Mouse (Mus musculus) T-helper 17 cell (primary cell): Measurements from ENCODE around the gene Ccl6.

Experiments used
- in situ Hi-C, 2 experiments: fragments of 300-600 bp; cut with MboI, MseI; formaldehyde crosslinking; loops; 1 replicate in 1 of 2; 2 replicates in 1 of 2; pipeline ENCODE4 v1.15.1; 2025; ENCODE audit warnings: high pct_unique_total_duplicates in 2 of 2

Gene Ccl6

DNA sequence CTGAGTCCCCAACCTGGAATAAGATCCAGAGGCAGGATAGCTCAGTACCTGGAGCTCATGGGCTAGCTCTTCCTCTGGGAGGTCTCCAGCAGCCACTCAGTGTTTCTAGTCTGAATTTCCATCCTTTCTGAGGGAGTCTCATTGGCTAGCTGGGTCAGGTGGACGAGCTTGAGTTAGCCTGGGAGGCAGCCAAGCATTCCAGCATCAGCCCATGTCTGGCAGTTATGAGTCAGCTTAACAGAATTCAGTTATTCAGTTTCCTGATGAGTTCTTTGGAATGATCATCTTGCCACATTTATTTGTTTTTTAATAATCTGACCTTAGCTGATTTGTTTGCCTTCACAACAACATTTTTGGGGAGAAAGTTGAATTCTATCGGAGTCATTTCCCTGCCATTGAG, 29.1 kb downstream of the Ccl6 start:
- in situ Hi-C loops: loop anchor here in 1 of 2 experiments (10.0 kb wide), 1 partner anchor 181 kb away; the partner anchor contains the start of gene Wfdc21

DNA sequence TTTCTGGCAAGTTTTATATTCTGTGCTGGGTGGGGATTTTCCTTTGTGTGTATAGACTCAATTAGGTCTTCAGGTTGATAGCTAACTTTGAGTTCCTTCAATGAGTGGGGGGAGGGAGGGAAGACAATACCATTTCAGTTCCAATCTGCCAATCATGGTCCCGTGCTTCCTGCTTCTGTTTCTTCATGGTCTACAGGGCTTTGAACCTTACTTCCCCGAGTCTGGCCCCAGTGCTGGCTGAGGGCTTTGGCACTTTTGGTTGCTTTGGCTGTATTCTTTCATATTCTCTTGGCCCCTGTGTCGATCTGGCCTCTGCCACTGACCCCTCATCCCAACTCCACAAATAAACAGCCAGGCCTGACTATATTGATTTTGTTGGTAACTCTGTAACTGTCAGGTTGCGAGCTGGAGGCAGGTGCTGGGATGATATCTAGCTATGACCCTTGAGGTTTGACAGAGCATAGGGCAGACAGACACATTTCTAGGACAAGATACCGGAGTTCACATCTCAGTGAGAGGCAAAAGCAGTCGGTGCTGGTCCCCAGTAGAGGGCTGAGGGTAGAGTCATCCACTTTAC, 30.5 kb downstream of the Ccl6 start:
- in situ Hi-C loops: loop anchor here in 1 of 2 experiments (10.0 kb wide), 1 partner anchor 182 kb away; the partner anchor contains the start of gene Wfdc21

DNA sequence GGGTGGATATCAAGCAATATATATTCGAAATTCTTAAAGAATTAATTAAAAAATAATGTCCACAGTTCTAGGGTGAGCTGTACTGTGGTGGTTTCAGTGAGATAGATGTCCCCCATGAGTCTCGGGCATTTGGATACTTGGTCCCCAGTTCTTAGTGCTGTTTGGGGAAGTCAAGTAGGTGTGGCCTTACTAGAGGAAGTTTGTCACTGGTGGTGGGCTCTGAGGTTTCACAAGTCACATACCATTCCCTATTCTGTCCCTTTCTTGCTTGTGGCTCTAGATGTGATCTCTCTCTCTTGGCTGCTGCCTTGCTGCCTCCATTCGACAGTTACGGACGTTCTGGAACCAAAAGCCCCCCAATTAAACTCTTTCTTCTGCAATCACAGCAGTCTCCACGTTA, 32.5 kb downstream of the Ccl6 start:
- in situ Hi-C loops: loop anchor here in 1 of 2 experiments (10.0 kb wide), 1 partner anchor 184 kb away; the partner anchor contains the start of gene Wfdc21

DNA sequence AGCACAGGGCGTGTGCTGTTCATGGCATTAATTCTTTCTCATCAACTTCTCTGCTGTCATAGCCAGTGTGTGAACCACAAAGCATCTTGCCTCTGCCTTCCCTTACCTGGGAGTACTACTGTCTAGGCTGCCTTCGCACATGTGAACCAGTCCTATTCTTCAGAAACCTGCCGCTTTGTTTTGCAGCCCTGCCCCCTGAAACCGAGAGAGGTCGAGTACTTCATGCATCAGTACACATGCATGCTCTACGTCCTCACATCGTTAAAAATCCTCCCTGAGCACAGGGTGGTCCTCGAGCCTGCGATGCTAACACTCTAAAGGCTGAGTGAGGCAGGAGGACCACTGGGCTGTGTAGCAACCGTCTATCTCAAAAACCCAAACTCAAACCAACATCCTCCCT, 35.8 kb downstream of the Ccl6 start:
- in situ Hi-C loops: no loop called here

DNA sequence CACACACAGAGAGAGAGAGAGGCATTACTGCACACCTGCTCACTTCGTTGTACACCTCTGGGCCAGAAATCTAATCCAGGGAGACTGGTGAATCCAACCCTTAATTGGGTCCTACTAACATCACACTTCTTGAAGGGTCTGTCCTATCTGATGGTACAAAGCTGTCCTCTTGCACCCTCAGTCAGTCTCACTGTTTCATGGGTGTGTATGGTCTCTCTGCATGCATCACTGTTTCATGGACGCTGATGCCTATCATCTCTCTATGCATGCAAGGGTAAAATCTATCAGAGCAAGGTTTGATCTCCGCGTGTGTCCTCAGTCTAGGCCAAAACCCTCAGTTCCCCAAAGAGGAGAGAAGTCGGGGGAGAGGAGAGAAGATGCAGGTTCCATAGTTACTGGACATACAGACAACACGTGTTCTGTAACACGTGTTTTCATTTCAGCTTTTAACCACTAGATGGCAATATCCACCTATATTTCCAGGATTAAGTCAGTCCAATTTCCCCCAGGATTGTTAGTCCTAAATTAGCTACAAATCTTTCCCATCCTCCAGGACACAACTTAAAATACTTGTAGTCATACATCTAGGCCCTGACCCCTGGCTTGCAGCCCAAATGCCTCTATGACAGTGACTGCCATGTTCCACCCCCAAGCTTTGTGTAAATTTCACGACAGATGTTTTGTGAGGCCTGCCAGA, 36.7 kb downstream of the Ccl6 start:
- in situ Hi-C loops: no loop called here

DNA sequence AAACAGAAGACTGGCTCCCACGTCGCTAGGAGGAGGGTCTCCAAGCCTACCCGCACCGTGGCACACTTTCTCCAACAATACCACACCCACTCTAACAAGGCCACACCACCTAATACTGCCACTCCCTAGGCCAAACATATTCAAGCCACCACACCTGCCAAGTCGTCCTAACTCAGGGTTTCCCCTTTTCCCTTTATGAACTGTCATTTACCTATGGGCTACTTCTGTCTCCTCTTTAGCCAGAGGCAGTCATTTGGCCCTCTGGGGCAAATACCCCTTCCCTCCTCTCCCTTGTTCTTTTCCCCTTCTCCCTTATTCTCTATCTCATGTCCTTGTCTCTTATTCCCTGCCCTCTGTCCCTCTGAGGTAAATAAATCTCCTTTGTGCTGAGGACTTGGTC, 41.2 kb downstream of the Ccl6 start:
- in situ Hi-C loops: loop anchor here in 1 of 2 experiments (5.0 kb wide), 1 partner anchor 186 kb away; no protein-coding TSS in a partner anchor

DNA sequence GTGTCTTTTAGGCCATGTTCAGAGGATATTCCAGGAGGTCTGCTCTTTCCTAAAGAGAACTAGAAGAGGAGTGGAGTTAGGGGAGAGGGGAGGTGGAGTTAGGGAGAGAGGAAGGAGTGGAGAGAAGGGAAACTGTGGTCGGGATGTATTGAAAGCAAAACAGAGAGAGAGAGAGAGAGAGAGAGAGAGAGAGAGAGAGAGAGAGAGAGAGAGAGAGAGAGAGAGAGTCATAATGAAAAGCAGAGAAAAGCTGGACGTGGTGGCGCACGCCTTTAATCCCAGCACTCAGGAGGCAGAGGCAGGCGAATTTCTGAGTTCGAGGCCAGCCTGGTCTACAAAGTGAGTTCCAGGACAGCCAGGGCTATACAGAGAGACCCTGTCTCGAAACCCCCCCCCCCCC, 41.9 kb downstream of the Ccl6 start:
- in situ Hi-C loops: loop anchor here in 1 of 2 experiments (5.0 kb wide), 1 partner anchor 186 kb away; no protein-coding TSS in a partner anchor

DNA sequence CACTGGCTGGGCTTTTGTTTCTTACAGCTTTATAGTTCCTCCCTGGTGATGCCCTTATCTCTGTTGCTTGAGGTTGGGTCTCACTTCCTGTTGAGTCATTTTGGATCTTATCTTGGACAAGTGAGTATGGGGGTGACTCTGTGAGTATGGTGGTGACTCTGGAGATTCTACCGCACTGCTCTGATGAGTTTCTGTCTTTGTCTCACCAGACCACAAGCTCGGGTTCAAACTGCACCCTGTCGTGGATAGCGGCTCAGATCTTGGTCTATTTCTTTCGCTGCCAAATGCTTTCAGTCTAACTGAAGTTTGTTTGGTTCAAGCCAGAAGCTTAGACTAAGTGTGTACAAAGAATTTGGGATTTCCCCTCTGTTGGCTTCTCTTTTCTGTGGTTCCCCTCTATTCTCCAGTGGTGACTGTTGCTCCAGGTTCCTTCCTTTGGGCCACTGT, 42.7 kb downstream of the Ccl6 start:
- in situ Hi-C loops: loop anchor here in 1 of 2 experiments (5.0 kb wide), 1 partner anchor 187 kb away; no protein-coding TSS in a partner anchor

DNA sequence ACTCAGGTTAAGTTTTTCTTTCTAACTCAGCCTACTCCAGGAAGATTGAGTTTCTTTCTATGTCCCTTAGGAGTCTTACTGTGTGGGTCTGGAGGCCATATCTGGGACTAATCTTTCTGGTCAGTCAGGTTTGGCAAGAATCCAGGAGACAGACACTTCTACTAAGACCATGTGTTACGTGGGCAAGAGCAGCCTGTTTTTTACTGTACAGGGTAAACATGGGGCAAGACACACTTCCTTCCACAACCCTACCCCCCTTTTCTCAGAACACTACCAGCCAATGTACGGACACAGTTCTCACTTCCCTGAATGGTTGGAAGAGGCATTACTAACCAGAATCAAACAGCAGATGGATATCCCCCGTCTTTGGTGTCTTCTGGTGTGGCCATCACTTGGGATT, 48.7 kb downstream of the Ccl6 start:
- in situ Hi-C loops: no loop called here

DNA sequence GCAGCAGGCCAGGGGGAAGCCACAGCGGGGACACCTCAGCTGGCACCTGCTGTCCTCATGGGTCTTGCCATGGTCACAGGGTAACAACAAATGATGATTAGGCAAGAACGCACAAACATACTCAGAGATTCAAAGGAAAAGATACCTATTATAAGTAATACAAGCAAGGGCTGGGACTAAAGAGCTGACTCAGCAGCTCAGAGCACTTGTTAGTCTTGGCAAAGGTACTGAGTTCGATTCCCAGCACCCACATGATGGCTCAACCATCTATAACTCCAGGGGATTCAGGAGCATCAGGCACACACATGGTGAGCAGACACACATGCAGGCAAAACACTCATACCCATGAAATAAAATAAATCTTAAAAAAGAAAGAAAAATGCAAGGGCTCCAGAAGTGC, 51.5 kb downstream of the Ccl6 start:
- in situ Hi-C loops: no loop called here

DNA sequence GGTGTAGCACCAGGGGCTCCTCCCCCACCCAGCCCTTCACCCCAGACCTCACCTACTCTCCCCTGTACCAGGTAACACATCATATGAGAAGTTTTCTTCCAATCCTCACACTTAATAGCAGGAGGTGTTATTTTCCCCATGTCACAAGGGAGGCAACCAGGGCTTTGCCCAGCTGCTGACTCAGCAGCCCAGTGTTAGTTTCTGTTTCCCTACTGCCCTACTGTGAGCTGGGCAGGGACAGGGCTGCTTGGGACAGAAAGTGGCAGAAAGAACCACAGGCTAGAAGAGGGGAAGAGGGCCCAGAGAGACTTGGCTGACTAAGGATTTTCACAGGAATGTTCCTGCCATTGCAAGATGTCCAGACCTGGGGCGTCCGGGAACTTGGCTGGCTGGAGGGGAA, 52.0 kb downstream of the Ccl6 start:
- in situ Hi-C loops: no loop called here

DNA sequence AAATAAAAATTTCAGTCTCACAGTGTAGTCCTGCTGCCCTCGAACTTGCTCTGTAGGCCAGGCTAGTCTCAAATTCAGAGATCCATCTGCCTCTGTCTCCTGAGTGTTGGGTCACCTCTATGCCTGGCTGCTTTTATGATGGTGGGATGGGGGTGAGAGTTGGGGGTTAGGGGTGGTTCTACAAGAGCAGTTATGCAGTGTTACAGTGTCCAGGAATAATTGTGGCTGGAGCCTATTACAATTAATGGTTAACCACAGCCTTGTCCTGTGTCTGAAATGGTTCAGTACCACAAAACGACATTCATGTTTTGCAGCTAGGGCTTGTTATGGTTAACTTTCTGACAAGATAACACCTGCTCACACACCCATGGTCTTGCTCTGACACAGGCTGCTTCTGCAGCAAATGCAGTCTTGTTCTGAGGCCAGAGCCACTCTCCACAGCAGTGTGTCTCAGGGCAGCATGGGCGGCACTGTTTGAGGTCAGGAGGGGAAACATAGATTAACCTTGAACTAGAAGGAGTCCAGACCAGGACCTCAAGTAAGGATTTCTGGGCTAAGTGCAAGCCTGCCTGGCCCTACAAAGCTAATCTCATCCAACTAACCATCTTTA, 54.1 kb downstream of the Ccl6 start:
- in situ Hi-C loops: no loop called here
